Mouse (Mus musculus) stomach, postnatal 0 days (tissue): ENCODE results near the gene Hook2. TPM values are rescaled to one million over a fixed set of nuclear protein-coding genes. Genes with fewer than 3 reads are reported as not detected.

Experiments
- ATAC-seq: fragments of 200-750 bp; cut with Nextera tagmentation; 2 replicates; pipeline ENCODE4 v1.8.0; 2017; ENCODE audit not compliant: low FRiP score, low TSS enrichment
- DNase-seq: peaks from one replicate; pipeline ENCODE4 v3.0.0-alpha.2; 2016; ENCODE audit warnings: low spot score
- H3K27ac ChIP-seq: fragments of 300-500 bp; sonication (generic); replicated peaks from 2 replicates; pipeline ENCODE4 v1.5.1; 2014; ENCODE audit warnings: mild to moderate bottlenecking, control low read depth
- H3K27me3 ChIP-seq: fragments of 300-500 bp; sonication (generic); 2 replicates; pipeline ENCODE4 v1.6.1; 2014; ENCODE audit warnings: low read length; ENCODE audit not compliant: control insufficient read depth, insufficient read depth
- H3K36me3 ChIP-seq: fragments of 300-500 bp; sonication (generic); 2 replicates; pipeline ENCODE4 v1.6.1; 2014; ENCODE audit warnings: low read length, mixed read lengths; ENCODE audit not compliant: control insufficient read depth, insufficient read depth
- H3K4me1 ChIP-seq: fragments of 300-500 bp; sonication (generic); replicated peaks from 2 replicates; pipeline ENCODE4 v1.6.1; 2014; ENCODE audit warnings: antibody characterized with exemption; ENCODE audit not compliant: control insufficient read depth, insufficient read depth
- H3K4me2 ChIP-seq: fragments of 300-500 bp; sonication (generic); replicated peaks from 2 replicates; pipeline ENCODE4 v1.6.1; 2014; ENCODE audit warnings: low read depth, mild to moderate bottlenecking, control low read depth, moderate library complexity
- H3K4me3 ChIP-seq: fragments of 300-500 bp; sonication (generic); 2 replicates; pipeline ENCODE4 v1.5.1; 2014; ENCODE audit warnings: low read depth, low read length, control low read depth
- H3K9ac ChIP-seq: fragments of 300-500 bp; sonication (generic); 2 replicates; pipeline ENCODE4 v1.6.1; 2014; ENCODE audit warnings: mild to moderate bottlenecking, low read length, control low read depth, mixed read lengths
- H3K9me3 ChIP-seq: fragments of 300-500 bp; sonication (generic); 2 replicates; pipeline ENCODE4 v1.6.1; 2016; ENCODE audit warnings: low read length; ENCODE audit not compliant: control insufficient read depth
- CTCF ChIP-seq: IDR thresholded peaks from 2 replicates; pipeline ENCODE4 v1.5.1; 2016; ENCODE audit warnings: antibody characterized with exemption, low read depth, mild to moderate bottlenecking, moderate library complexity
- EP300 ChIP-seq: optimal IDR thresholded peaks from 2 replicates; pipeline ENCODE3; 2016; ENCODE audit warnings: antibody characterized with exemption
- WGBS: fragments of 180-500 bp; shearing (Covaris S2); extraction: QIAGEN DNeasy Blood & Tissue Kit; methylation state at CpG from one replicate; pipeline ENCODE4 v1.1.7; 2014; 5-methylcytosine and 5-hydroxymethylcytosine counted together
- polyA plus RNA-seq: library from polyadenylated mRNA; unstranded; fragments of >200 nt; fragmentation: Nextera tagmentation; extraction: Ambion mirVana; gene quantifications from 2 replicates; pipeline ENCODE4 v1.2.1, GENCODE M21; 2015

Gene Hook2
- polyA plus RNA-seq, 1 experiment from 2014 or later: 28.8 TPM

DNA sequence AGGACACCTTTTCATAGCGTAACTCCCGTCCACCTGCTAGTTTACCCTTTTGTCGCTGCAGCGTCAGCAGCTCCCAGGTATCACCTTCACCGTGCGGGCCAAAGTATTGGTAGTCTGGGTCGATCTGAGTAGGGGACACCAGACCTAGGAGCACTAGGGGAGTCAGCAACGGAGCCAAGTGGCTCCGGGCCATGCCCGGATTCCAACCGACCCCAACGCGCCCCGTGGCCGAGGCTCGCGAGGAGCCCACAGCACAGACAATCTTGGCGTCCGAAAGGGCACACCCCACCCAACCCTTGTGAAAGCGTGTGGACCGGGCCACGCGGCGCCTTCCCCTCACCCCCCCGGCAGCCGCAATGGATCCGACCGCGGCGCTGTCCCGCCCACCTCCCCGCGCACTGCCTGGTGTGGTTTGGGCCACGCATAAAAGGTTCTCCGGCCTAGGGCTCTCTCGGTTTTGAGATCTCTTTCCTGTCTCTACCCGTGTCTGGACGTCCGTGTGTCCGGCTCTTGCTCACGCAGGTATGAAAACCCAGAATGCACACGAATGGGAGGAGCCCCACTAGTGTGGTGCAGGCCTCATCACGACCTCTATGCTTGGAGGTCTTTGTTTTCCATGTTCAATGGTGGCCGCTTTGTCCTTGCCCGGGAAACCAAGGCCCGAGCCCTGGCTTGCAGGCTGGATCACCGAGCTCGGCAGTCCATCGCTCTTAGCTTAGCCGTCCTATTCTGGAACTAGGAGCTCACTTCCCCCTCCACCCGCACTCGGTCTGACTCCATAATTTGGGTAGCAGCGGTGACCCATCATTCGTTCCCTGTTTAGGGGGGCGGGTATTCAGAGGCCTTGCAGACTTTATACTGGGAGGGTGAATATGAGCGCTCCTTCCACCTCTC lies 20.9 kb upstream of the Hook2 start, which contains the start of the genes Gm49661, Prdx2 and Rnaseh2a:
Gene Gm49661 (minus strand): TSS at position 193 of the 894 bp plus-strand sequence.
Gene Prdx2 (plus strand): TSS at position 347 of the 894 bp plus-strand sequence.
Gene Rnaseh2a (minus strand): TSS at position 527 of the 894 bp plus-strand sequence.
- peak; percentile 68 for ATAC-seq
- H3K27me3 ChIP-seq: no peaks in the 10 kb centered on the region
- TF ChIP-seq CTCF: no peak
- no peak for TF ChIP-seq EP300
- H3K4me2 ChIP-seq: peak within 1 kb of the TSS; percentile 87
- peak within 1 kb of the TSS; percentile 94 for H3K27ac ChIP-seq
- DNase-seq: peak; percentile 91
- peaks cover 13% of the 10 kb centered on the region for H3K4me1 ChIP-seq
- H3K9ac ChIP-seq: peak within 1 kb of the TSS; percentile 83
- no peaks in the 10 kb centered on the region; the same call in 1 of the 2 replicates for H3K36me3 ChIP-seq
- WGBS: under 1% methylated on average over 55 of the region's 56 CpGs
- H3K9me3 ChIP-seq: no peaks in the 10 kb centered on the region
- H3K4me3 ChIP-seq: peak within 1 kb of the TSS; percentile 75

DNA sequence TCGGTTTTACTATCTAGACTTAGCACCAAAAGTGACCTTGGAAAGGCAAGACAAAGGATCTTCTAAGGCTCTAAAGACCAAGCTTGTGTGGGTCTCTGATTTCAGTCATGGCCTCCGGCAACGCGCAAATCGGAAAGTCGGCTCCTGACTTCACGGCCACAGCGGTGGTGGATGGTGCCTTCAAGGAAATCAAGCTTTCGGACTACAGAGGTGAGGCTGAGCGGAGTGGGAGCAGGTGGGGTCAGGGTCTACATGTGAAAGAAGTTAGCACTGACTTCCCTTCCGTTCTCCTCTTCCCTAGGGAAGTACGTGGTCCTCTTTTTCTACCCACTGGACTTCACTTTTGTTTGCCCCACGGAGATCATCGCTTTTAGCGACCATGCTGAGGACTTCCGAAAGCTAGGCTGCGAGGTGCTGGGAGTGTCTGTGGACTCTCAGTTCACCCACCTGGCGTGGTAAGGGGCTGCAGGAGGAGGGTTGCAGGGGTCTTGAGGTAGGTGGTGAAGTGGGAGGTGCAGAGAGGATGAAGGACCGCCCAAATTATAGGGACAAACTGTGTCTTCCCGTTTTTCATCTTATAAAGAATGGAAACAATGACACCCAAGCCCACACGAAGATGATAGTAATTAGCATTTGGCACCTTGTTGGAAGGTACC lies 20.1 kb upstream of the Hook2 start:
- H3K4me2 ChIP-seq: peak overlapping the region; percentile 87
- WGBS: 4% methylated on average over 21 of the region's 21 CpGs
- no peaks in the 10 kb centered on the region for H3K9me3 ChIP-seq
- DNase-seq (no peak), ATAC-seq (no peak)
- peaks cover 9% of the 10 kb centered on the region for H3K4me1 ChIP-seq
- TF ChIP-seq EP300 (no peak), CTCF (no peak)
- peak overlapping the region; percentile 83 for H3K9ac ChIP-seq
- peak overlapping the region; percentile 94 for H3K27ac ChIP-seq
- no peaks in the 10 kb centered on the region; the same call in 1 of the 2 replicates for H3K36me3 ChIP-seq
- no peaks in the 10 kb centered on the region for H3K27me3 ChIP-seq
- peak overlapping the region; percentile 75 for H3K4me3 ChIP-seq

DNA sequence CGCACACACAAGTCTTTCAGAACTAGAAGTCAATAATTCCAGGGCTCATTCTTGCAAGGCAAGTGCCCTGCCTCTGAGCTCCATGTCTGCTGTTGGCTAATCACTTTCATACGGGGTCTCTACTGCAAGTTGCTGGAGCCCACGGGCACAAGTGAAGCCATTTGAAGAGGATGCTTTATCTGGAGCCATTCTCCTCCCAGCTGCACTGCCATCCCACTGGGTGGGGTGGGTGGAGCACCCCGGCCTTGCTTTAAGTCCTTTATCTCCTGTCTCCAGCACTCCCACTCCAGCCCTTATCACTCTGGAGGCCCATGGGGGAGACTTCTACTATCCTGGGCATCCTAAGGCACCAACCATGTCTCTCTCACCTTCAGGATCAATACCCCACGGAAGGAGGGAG lies 19.5 kb upstream of the Hook2 start:
- no peak overlapping the region for H3K27ac ChIP-seq
- DNase-seq (no peak), ATAC-seq (no peak)
- no peaks in the 10 kb centered on the region for H3K9me3 ChIP-seq
- H3K4me2 ChIP-seq: peak overlapping the region; percentile 87
- peak overlapping the region; percentile 83 for H3K9ac ChIP-seq
- H3K4me3 ChIP-seq: no peak overlapping the region
- peaks cover 8% of the 10 kb centered on the region for H3K4me1 ChIP-seq
- H3K36me3 ChIP-seq: no peaks in the 10 kb centered on the region; the same call in 1 of the 2 replicates
- WGBS: 67% methylated on average over 5 of the region's 5 CpGs
- no peaks in the 10 kb centered on the region for H3K27me3 ChIP-seq
- TF ChIP-seq EP300: no peak
- no peak for TF ChIP-seq CTCF

DNA sequence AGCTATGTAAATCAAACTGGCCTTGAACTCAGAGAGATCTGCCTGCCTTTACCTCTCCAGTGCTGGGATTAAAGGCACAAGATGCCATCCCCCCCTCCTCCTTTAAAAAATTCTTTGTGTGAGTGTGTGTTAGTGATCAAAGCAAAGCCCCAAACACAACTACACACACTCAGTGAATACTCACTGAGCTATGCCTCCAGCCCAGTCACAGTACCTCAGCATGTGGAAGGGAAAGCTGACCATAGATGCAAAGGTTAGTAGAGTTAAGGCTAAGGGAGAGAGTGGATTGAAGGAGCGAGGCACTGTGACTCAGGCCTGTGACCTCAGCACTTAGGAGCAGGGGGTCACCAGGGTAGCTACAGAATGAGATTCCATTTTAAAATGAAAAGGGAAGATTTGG lies 17.3 kb upstream of the Hook2 start:
- no peaks in the 10 kb centered on the region for H3K27me3 ChIP-seq
- ATAC-seq: no peak
- DNase-seq: no peak
- H3K36me3 ChIP-seq: no peaks in the 10 kb centered on the region; the same call in 1 of the 2 replicates
- no peak overlapping the region for H3K4me3 ChIP-seq
- H3K4me1 ChIP-seq: peaks cover 8% of the 10 kb centered on the region; the same call in 1 of the 2 replicates
- H3K4me2 ChIP-seq: no peak overlapping the region
- H3K27ac ChIP-seq: no peak overlapping the region
- WGBS: 73% methylated on average over 1 of the region's 1 CpGs
- no peak for TF ChIP-seq CTCF
- no peak overlapping the region for H3K9ac ChIP-seq
- H3K9me3 ChIP-seq: no peaks in the 10 kb centered on the region

DNA sequence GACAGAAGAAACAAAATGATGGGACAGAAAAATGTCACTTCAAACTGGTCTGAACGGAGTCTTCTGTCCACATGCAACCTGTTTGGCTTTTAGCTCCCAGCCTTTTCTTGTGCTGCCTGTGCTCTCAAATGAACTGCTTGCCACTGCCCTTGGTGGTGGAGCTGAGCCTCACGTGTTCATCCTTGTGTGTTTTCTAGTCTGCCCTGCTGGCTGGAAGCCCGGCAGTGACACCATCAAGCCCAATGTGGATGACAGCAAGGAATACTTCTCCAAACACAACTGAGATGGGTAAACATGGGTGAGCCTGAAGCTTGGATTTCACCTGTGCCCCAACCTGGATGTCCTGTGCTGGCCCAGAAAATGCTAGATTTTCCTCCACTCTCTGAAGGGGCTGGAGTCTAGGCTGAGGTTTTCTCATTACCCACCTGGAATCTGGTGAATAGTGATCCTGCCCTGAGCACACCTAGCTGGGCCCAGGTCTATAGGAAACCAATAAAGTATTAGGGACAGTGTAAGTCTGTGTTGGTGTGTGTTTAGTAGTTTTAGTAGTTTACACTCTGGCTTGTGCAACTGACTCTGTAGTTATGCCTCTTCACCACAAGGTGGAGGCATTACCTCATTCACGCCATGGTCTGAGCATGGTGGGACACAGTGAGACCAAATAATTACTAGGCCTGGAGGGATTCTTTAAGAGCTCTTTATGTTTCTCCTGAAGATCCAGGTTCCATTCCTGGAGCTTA lies 16.4 kb upstream of the Hook2 start:
- Histone ChIP-seq H3K27ac (no peak overlapping the region), H3K36me3 (no peaks in the 10 kb centered on the region; the same call in 1 of the 2 replicates), H3K4me1 (peaks cover 10% of the 10 kb centered on the region; the same call in 1 of the 2 replicates), H3K9ac (no peak overlapping the region), H3K4me2 (no peak overlapping the region), H3K4me3 (no peak overlapping the region), H3K9me3 (no peaks in the 10 kb centered on the region), H3K27me3 (no peaks in the 10 kb centered on the region)
- ATAC-seq (0 out of 2 replicates have a peak, but pooled peaks have one; percentile 15), DNase-seq (peak; percentile 53)
- TF ChIP-seq CTCF (peak; percentile 98), EP300 (no peak)
- whole genome bisulfite sequencing: 49% methylated on average over 4 of the region's 4 CpGs
